Mouse (Mus musculus): ENCODE measurements around the gene Plekha8. TPM values are rescaled to one million over a fixed set of nuclear protein-coding genes. Genes with fewer than 3 reads are reported as not detected.

The Plekha8 gene
- total RNA-seq (2014; rRNA removed) (14.8 and 19.3 TPM in 2 replicates), polyA plus RNA-seq (2015; fragmentation: Nextera tagmentation; extraction: Ambion mirVana) (4.5 and 4.7 TPM in 2 replicates)

- Histone ChIP-seq H3K4me3 (ENCODE audit: low read depth, low read length) (peak within 1 kb of the TSS; percentile 87), H3K4me1 (ENCODE audit: insufficient read depth) (peaks cover 22% of the 10 kb centered on the region), H3K9me3 (ENCODE audit: low read length) (no peaks in the 10 kb centered on the region), H3K27ac (ENCODE audit: low read depth, low read length) (0 out of 2 replicates have a peak within 1 kb of the TSS, but pooled peaks have one; percentile 29), H3K27me3 (ENCODE audit: insufficient read depth, low read length) (no peaks in the 10 kb centered on the region), H3K36me3 (ENCODE audit: insufficient read depth) (no peaks in the 10 kb centered on the region), H3K9ac (peak within 1 kb of the TSS; percentile 74), H3K4me2 (ENCODE audit: low read depth) (peak within 1 kb of the TSS; percentile 88)
- TF ChIP-seq CTCF (IDR thresholded peaks at IDR 0.05; ENCODE audit: low read depth) = peak; percentile 48
- ATAC-seq = peak; percentile 88
- DNase-seq = peak; percentile 94
- WGBS = under 1% methylated on average over 49 of the region's 49 CpGs
Observed at GRCm38 (mm10) chr6:54594469-54595329, at the start of gene Plekha8. Plekha8 (plus strand) TSS chr6:54595111.

DNA sequence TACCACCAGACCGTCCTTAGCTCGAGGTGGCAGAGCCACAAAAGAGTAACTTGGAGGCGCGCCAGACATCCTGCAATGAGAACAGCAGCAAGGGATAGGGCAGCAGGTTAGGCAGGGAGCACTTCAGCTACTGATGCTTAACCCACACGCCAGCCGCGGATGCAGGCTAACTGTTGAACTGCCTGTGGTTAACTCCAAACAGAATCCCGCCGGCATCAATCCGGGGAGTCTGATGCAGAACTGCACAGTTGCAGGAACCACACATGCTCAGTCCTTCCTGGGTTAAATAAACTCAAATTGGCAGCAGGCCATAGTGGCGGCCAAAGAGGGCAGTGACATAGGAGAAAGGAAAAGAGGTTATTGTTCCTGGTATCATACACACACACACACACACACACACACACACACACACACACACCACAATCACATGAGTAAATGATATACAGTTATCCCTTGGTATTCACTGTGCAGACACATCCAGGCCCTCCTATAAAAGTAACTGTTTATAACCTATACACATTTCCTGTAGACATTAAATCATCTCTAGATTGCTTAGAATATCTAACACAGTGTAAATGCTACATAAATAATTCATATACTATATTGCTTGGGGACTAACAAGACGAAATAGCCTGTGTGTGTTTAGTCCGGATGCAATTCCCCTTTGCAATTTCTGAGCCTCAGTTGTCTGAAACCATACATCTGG lies 46.4 kb upstream of the Plekha8 start:
- Histone ChIP-seq H3K4me1 (ENCODE audit: insufficient read depth) (peaks cover 8% of the 10 kb centered on the region; the same call in 1 of the 2 replicates), H3K9me3 (ENCODE audit: low read length) (0 out of 2 replicates have a peak, but pooled peaks cover 2% of the 10 kb centered on the region), H3K36me3 (ENCODE audit: insufficient read depth) (peaks cover 18% of the 10 kb centered on the region), H3K27me3 (ENCODE audit: insufficient read depth, low read length) (no peaks in the 10 kb centered on the region), H3K4me2 (ENCODE audit: low read depth) (no peak overlapping the region), H3K4me3 (ENCODE audit: low read depth, low read length) (no peak overlapping the region), H3K27ac (ENCODE audit: low read depth, low read length) (no peak overlapping the region), H3K9ac (no peak overlapping the region)
- TF ChIP-seq CTCF (IDR thresholded peaks at IDR 0.05; ENCODE audit: low read depth) = no peak
- 29% methylated on average over 13 of the region's 13 CpGs for WGBS
- DNase-seq = no peak
- peak; percentile 19; the same call in 1 of the 2 replicates for ATAC-seq

DNA sequence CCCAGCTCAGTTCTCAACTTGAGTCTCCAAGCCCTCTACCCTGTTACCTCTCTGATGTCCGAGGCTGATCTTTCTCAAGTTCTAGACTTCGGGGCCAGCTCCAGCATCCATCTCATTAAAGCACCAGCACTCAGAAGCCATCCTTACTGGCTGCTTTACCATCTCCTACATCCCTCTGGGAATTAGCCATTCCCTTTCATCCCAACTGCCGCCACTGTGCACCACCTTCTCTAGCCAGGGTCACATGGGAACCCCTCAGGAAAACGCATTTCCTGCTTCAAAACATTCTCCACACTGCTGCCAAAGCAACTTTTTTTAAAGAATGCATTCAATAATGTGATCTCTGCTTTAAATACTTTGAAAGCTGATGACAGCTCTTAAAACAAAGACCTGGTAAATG lies 45.6 kb upstream of the Plekha8 start:
- no peak overlapping the region for H3K4me3 ChIP-seq (ENCODE audit: low read depth, low read length)
- no peaks in the 10 kb centered on the region for H3K9me3 ChIP-seq (ENCODE audit: low read length)
- peaks cover 13% of the 10 kb centered on the region; the same call in 1 of the 2 replicates for H3K4me1 ChIP-seq (ENCODE audit: insufficient read depth)
- TF ChIP-seq CTCF (IDR thresholded peaks at IDR 0.05; ENCODE audit: low read depth) = no peak
- H3K27me3 ChIP-seq (ENCODE audit: insufficient read depth, low read length) = no peaks in the 10 kb centered on the region
- 44% methylated on average over 4 of the region's 4 CpGs for WGBS
- no peak for ATAC-seq
- peaks cover 11% of the 10 kb centered on the region for H3K36me3 ChIP-seq (ENCODE audit: insufficient read depth)
- no peak for DNase-seq
- no peak overlapping the region for H3K9ac ChIP-seq
- H3K27ac ChIP-seq (ENCODE audit: low read depth, low read length) = no peak overlapping the region
- H3K4me2 ChIP-seq (ENCODE audit: low read depth) = no peak overlapping the region

- Histone ChIP-seq H3K27me3 (ENCODE audit: insufficient read depth, low read length) (no peaks in the 10 kb centered on the region), H3K4me1 (ENCODE audit: insufficient read depth) (peaks cover 13% of the 10 kb centered on the region; the same call in 1 of the 2 replicates), H3K9ac (no peak overlapping the region), H3K9me3 (ENCODE audit: low read length) (no peaks in the 10 kb centered on the region), H3K4me3 (ENCODE audit: low read depth, low read length) (no peak overlapping the region), H3K36me3 (ENCODE audit: insufficient read depth) (peaks cover 4% of the 10 kb centered on the region; the same call in 1 of the 2 replicates), H3K27ac (ENCODE audit: low read depth, low read length) (no peak overlapping the region), H3K4me2 (ENCODE audit: low read depth) (no peak overlapping the region)
- WGBS = 57% methylated on average over 7 of the region's 7 CpGs
- DNase-seq (no peak), ATAC-seq (no peak)
- TF ChIP-seq CTCF (IDR thresholded peaks at IDR 0.05; ENCODE audit: low read depth) = no peak
Observed at GRCm38 (mm10) chr6:54550801-54551323, 44.0 kb upstream of the Plekha8 start.

DNA sequence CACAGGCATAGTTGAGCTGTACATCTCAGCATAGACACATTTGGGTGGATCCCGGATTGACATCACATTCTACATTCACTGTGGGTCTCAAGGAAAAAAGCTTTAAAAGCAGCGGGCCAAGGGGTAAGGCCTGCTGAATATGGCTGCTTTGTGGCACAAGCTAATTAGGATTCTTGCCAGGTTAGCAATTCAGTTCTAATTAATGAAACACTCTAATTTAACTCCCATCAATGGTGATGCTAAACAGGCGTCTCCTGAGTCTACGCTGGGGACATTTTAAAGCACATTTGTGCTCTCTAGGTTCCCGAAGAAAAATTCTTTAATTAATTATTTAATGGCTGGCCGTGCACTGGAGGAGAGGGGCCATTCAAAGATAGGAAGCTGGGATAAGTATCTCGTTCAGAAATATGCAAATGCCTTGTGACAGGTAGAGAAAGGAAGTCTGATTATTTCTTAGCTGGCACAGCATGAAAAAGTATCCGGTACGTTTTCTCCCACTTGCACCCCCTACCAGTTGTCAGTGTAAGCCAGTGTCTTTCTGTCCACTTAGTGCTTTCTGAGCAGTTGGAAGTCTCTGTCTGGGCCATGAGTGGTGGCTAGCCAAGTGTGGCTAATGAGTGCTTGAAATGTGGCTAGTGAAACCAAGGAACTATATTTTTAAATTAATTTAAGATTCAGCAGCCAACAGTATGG lies 42.0 kb upstream of the Plekha8 start:
- no peaks in the 10 kb centered on the region for H3K9me3 ChIP-seq (ENCODE audit: low read length)
- no peak overlapping the region for H3K4me2 ChIP-seq (ENCODE audit: low read depth)
- no peaks in the 10 kb centered on the region; the same call in 1 of the 2 replicates for H3K36me3 ChIP-seq (ENCODE audit: insufficient read depth)
- H3K4me3 ChIP-seq (ENCODE audit: low read depth, low read length) = no peak overlapping the region
- no peaks in the 10 kb centered on the region for H3K27me3 ChIP-seq (ENCODE audit: insufficient read depth, low read length)
- H3K27ac ChIP-seq (ENCODE audit: low read depth, low read length) = peak overlapping the region; percentile 40; the same call in 1 of the 2 replicates
- peak; percentile 57 for DNase-seq
- TF ChIP-seq CTCF (IDR thresholded peaks at IDR 0.05; ENCODE audit: low read depth) = 0 out of 2 replicates have a peak, but pooled peaks have one; percentile 5
- H3K4me1 ChIP-seq (ENCODE audit: insufficient read depth) = peaks cover 13% of the 10 kb centered on the region; the same call in 1 of the 2 replicates
- no peak overlapping the region; the same call in 1 of the 2 replicates for H3K9ac ChIP-seq
- 9% methylated on average over 9 of the region's 9 CpGs for WGBS
- ATAC-seq = peak; percentile 50

DNA sequence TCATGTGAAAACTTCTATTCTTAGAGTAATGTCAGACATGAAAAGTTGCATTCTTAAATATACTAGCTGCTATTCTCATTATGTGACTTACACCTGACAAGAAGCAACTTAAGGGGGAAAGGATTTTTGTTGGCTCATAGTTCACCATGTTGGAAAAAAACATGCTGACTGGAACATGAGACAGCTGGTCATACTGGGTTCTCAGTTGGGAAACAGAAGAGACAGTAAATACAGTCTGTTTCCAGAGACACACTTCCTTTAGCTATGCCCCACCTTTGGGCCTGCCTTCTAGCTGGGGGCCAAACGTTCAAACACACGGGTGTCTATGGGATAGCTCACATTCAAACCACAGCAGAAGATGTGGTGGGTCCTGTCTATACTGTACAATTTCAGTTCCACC lies 41.3 kb upstream of the Plekha8 start:
- H3K36me3 ChIP-seq (ENCODE audit: insufficient read depth) = no peaks in the 10 kb centered on the region
- TF ChIP-seq CTCF (IDR thresholded peaks at IDR 0.05; ENCODE audit: low read depth) = no peak
- H3K27ac ChIP-seq (ENCODE audit: low read depth, low read length) = peak overlapping the region; percentile 35; the same call in 1 of the 2 replicates
- H3K4me1 ChIP-seq (ENCODE audit: insufficient read depth) = peaks cover 13% of the 10 kb centered on the region; the same call in 1 of the 2 replicates
- no peak overlapping the region for H3K4me3 ChIP-seq (ENCODE audit: low read depth, low read length)
- H3K4me2 ChIP-seq (ENCODE audit: low read depth) = no peak overlapping the region
- DNase-seq (no peak), ATAC-seq (no peak)
- 21% methylated on average over 2 of the region's 2 CpGs for WGBS
- no peaks in the 10 kb centered on the region for H3K9me3 ChIP-seq (ENCODE audit: low read length)
- no peak overlapping the region for H3K9ac ChIP-seq
- no peaks in the 10 kb centered on the region for H3K27me3 ChIP-seq (ENCODE audit: insufficient read depth, low read length)

Measured in forebrain, postnatal 0 days (tissue).